Mouse (Mus musculus) cerebellum, adult 9-10 months (tissue): Measurements from ENCODE around the gene Gnb1l.

Source experiments
- DNase-seq: peaks from one replicate; pipeline ENCODE4 v3.0.0; 2022

Gnb1l gene

DNA sequence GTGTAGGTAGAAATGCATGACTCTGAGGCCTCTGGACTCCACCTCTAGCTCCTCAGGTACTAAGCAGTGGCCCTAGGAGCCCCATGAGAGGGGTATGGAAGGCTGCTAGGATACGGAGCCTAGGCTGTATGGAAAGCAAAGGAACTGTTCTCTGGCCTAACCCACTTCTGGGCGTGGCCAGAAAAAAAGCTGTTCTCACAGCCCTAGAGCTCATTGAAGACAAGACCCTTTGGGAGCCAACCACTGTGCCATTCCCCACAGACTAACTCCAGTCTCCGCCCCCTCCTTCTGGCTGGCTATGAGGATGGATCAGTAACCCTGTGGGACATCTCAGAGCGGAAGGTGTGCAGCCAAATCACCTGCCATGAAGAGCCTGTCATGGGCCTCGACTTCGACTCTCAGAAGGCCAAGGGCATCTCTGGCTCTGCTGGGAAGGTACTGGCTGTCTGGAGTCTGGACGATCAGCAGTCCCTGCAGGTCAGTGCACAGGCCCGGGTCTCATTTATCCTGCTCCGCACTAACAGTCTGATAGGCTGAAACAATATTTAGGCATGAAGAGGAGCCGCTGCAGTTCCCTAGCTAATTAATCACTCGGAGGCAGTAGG lies 53.7 kb downstream of the Gnb1l start:
- DNase-seq, result no peak

DNA sequence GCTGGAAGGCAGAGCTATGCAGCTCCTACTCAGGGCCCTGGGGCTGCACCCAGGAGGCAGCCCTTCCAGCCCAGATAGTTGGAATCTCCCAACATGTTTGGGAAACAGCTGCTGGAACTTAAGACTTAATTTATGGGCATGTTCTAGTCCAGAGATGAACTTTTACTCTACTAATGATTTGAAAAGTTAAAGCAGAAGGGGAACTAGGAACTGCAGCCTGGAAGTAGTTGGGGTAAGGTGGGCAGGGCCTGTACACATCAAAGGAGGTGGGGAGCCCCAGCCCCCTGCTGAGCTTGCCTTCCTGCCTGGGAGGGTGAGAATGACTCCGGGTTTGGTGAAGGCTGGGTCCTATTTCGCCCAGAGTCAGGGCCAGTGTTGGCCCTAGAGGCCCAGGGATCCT lies 56.2 kb downstream of the Gnb1l start:
- DNase-seq, result no peak

DNA sequence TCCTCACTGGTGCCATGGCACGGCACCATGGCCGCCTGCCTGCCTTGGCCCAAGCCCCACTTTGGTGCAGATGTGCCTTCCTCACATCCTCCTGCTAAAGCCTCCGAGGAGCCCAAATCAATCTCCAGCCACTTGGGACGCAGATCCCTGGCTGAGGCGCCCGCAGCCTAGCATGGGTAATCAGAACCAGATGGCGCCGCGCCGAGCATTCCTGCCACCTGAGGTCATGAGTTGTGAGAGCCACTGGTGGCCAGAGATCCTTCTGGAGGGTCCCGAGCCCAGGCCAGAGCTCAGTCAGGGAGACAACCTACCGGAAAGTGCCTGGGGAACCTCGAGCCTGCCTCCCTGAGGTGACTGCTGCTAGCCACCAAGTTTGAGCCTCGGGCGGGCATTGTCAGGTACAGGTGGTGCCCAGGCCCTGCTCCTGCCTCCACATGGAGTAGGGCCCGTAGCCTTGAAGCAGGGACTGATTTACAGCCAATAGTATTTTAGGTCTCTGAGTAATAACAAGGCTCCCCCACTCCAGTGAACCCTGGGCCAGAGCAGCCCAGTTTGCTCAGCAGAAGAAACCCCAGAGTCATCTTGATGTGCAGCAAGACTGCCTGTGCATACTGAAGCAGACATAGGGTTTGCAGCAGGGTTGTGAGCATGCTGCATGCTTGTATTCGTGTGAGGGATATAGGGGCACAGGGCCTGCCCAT lies 56.9 kb downstream of the Gnb1l start:
- no peak for DNase-seq

DNA sequence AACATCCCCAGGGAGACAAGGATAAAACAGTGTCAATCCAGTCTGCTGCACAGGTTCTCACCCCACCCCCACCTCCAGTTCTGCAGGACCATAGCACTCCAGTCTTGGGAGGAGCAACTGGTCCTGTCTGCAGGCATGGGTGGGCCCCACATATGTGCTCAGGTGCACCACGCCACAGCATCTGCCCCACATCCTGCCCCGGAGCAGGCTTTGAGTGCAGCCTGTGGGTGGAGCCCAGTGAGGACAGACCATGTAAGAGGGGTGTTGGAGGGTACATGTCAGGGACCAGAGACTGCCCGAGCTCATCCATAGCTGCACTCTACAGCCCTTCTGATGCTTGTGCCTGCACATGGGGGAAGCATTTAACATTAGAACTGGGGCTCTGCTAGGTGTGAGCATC lies 57.9 kb downstream of the Gnb1l start:
- DNase-seq, result no peak

DNA sequence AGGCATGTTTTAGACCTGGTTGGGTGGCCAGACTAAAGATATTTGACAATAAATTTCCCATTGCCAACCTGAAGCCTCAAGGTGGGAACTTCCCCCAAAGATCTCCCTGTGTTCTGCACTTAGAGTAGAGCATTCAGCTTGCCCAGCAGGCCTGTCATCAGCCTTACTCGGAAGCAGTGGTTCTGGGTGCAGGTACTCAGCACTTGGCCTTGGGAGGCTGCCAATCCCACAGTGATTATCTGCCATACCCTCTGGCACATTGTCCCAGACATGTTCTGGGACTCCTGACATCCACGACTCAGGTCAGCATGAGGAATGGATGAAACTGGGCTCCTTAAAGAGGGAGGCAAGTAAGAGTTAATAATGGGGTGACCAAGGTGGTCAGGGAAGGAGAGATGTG lies 66.0 kb downstream of the Gnb1l start:
- DNase-seq, result no peak

DNA sequence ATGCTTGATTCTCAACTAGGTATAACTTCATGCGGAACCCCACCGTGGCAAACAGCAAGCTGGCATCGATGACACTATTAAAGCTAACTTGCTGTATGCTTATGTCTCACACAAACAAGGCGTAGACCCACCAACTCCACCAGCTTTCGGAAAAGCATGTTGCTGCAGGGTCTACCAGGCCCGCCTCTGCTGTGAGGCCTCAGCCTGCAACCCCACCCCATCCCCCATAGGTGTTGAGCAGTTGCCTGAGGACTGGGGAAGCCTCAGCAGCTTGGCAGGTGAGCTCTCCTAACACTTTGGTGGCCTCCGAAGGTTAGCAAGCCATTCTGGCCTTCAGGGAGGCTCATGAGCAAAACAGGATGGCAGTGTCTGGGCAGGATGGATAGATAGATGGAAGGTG lies 70.1 kb downstream of the Gnb1l start:
- DNase-seq, result no peak

DNA sequence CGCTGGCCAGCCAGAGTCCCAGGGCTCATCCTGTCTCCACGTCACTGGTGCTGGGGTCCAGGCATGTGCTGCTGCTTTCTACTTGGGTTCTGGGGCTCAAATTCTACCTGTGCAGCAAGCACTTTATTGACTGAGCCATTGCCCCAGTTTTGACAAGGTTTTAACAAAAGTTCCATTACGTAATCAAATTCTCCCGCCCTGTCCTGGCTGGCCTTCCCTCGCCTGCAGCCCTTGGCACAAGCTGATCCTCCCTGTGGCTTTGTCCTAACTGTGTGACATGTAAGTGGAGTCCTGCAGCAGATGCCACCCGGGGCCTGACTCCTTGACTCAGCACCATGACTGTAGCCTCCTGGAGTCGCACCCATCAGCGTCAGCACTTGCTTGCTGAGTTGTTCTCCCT lies 75.7 kb downstream of the Gnb1l start:
- DNase-seq, result peak; percentile 22

DNA sequence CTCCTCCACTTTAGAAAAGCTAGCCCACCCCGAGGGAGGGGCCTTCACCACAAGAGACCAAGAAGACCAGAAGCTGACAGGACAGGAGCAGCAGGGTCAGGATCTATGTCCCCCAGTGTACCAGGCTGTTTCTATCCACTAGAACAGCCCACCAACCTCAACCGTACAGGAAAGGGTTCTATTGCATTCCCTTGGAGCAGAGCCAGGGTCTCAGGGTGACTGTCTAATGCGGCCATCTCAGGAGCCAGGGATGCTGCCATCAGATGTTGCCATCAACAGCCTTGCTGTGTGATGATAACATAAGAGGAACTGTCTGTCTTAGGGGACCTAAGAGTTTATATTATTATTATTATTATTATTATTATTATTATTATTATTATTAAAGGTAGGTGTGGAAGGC lies 78.6 kb downstream of the Gnb1l start:
- DNase-seq, result no peak

DNA sequence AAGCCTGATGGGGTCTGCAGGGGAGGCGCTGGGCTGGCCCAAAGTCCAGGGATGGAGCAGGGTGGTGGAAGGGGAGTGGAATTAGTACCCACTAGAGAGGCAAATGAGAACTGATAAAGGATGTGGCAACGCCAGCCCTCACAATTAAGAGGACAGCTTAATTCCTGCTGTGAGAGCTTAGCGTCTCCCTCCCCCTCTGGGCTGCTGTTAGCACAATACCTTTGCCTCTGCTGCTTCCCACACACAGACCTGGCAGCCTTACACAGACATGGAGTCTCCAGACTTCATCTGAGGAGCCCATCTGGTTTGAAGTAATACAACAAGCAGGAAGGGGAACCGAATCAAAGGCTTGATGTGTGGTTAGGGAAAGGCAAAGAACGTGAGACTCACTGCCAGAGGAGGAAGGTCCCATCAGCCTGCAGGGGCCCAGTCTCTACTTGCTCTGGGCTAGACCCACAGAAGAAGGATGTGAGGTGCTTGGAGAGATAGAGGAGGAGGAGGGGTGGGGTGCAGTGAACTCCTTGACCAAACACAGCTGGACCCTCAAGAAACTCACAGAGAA lies 79.2 kb downstream of the Gnb1l start:
- DNase-seq, result no peak

DNA sequence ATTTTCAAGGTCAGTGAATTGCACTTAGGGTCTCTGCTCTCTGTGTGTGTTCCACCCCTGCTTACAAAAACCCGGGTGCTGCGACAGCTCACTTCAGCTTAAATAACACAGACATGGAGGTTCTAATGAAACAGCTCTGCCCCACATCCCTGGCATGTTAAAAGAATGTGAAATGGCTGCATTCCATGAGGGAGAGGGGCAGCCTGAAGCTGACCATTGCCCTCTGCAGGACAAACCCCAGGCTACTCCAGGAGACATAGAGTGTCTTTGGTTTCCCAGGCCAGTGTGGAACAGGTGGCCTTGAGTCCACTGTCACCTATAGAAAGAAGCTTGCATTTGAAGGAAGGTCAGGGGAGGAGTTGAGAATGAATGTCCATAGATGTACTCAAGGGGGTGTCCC lies 81.9 kb downstream of the Gnb1l start:
- DNase-seq, result no peak

DNA sequence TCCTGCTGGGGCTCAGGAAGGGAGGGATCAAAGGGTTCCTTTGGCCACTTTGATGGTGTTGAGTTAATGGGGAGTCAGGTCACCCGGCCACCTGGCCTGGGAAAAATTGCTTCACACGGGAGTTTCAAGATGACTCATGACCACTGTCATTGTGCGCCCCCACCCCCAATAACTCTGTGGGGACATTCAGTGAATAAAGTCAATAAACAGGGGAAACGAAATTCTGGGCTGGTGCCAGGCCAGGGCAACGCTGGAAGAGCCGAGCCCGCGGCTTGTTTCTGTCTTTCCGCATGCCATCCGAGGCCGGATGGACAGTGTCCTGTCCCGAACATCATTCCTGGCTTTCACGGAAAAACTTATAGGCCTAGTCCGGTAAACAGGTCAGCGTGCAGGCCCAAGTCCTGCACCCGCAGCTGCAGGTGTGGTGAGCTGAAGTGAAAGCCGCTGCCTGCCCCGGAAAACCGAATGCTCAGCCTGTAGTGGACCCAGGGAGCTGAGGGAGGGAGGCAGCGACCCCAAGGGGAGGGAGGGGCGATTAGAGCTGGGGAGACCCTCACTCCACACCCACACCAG lies 82.6 kb downstream of the Gnb1l start:
- DNase-seq, result no peak

DNA sequence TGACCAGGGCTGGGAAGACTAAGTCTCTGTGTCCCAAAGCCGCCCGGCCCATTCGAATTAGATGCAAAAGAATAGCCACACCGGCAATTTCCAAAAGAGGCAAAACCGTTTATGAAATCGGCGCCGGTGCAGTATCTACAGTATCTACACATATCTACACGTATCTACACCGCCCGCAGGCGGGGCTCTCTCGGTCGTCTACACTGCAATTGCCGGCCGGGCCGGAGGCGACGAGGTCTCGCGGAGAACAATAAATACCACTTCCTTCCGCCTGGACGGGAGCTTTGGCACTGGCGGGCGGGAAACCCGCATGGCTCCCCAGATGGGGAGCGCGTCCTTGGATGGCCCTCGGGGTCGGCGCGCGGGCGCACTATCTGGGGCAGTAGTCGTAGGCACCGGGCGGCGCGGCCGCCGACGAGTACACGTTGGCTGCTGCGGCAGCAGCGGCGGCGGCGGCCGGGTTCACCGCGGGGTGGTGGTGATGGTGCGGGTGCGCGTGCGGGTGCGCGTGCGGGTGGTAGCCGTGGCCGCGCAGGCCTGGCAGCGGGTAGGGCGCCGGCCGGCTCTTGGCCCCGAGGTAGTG lies 83.2 kb downstream of the Gnb1l start:
- no peak for DNase-seq

DNA sequence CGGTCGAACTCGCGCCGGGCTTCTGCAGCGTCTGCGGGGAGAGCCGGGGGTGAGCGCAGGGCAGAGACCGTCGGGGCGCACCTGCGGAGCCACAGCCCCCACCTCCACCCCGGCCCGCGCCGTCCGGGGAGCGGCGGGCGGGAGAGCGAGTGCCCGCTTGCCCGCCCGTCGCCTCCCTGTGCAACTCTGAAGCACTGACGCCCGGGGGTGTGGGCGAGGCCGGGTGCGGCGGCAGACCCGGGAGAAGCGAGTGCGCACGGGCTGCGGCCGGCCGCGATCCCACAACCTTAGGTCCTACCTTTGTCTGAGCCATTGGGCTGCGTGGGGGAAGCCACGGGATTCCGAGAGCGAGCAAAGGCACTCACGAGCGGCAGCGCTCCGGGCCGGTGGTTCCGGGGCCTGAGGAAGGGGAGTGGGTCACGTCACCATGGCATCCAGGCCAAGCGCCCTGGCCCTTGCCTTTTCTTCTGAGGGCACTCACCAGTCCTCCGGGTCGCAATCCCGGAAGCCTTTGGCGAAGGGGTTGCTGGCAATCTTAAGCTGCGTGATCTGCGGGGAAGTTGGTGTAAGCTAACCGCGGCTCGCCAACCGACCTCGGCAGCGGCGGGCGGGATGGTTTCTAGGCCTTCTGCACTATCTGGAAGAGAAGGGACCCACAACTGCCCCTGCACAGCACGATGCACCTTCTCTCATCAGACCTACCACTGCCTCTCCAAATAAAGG lies 84.1 kb downstream of the Gnb1l start:
- no peak for DNase-seq

DNA sequence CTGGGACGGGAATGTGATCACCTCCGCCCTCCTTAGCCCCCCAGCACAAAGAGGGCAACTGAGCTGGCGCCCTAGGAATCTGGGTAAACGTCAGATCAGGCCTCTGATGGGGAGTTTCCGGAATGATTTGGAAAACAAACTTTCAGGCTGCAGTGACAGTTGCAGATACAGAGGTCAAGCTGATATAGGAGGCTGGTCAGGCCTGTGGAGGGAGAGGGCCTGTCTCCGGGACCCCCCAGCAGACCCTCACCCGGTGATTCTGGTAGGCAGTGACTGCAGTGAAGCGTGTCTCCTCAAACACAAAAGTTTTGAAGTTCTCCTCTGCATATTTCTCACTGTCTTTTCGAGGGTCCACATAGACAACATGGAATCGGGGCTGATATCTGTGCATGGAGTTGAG lies 84.7 kb downstream of the Gnb1l start:
- no peak for DNase-seq

DNA sequence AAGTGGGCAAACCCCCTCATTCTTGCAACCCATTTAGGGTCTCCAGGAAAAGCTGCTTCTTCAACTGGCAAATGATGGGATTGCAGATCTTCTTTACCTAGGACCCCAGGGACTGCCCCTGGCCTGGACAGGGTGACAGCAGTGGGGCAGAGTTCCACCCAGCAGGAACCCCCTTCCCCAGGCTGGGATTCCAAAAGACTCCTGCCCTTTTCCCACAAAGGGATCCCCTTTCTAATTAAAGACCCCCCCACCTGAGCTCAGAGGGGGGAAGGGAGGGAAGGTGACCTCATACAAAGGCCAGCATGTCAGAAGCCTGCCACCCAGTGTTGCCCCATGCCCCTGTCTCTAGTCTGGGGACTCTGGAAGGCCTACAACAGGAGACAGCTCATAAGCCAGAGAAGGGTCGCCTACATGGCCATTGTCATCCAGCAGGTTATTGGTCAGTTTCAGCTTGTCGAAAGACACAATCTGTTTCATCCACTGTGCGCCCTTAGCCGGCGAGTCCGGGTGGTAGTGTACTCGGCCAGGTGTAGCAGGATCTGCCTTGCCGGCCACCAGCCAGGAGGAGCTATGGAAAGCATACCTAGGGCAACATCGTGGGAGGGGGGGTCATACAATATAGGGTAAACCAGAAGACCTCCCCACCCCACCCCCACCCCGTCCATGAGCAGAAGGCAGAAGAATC lies 85.3 kb downstream of the Gnb1l start:
- no peak for DNase-seq

DNA sequence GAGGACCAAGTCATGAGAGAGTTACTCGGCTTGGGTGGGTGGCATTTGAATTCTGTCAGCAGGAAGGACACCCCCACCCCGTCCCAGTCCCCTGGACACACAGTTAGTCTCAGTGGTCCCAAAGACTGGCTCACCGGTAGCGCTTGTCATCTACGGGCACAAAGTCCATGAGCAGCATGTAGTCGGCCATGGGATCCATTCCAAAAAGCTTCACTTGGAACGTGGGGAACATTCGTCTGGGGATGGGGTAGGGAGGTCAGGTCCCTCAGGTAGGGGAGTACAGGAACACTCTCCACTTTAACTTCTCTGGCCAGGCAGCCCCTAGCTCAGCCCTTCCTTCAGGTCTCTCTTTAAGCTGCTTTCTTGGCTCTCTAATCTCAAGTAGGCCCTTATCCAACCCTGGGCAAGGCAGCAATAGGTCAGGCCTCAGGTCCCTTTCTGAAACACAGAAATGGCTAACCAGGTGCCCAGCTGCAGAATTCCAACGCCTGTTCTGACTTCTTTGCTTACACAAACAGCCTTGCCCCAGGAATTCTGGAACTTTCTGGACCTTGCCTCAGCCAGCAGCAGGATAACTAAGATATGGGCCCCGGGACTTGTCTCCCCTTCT lies 86.5 kb downstream of the Gnb1l start:
- no peak for DNase-seq

DNA sequence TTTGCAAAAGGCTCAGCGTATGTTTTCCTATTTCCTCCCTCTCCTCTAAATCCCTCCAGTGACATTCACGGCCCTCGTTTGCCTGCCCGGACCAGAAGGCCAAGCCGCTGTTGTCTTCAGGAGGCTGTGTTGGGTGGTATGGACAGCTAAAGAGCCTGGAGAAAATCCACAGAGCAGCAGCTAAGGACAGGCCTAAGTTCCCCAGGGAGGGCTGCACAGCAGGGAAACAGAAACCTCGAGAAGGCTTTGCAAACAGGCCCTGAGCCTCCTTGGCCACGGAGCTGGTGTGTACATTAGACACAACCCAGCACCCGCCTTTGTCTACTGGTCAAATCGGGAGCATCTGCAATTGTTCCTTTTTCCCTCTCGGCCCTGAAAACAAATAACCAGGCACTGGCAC lies 87.2 kb downstream of the Gnb1l start:
- no peak for DNase-seq

DNA sequence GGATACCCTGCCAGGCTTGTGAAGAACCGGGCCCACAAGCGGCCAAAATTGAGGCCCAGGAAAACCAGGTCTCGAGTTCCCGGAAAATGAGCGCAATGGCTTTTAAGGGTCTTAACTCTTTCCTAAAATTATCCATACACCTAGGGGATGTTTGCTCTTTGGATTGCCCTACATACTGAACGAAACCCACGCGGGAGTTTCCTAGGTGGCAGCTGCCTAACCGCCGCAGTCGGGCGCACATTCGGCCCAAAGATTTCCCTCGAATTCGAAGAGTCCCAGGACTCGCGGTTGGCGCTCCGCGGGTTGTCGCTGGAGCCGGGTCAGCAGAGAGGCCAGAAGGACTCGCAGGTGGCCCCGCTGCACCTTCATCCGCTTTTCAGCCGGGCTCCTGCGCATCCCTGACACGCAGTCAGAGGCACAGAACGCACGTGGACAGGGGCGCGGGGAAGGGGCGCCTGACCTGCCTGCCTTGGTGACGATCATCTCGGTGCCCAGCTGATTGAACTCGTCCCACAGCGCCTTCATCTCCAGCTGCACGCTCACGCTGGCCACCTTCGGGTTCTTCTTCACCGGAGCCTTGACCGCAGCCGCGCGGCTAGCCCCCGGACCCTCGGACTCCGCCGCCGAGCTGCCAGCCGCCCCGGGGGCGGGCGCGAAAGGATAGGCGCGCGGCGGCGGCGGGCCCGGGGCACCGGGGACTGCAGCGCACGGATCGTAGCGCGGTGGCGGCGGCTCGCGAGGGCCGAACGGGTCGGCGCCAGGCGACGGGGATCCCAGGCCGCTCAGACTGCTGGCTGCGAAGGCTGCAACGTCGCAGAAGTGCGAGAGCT lies 87.8 kb downstream of the Gnb1l start:
- no peak for DNase-seq

DNA sequence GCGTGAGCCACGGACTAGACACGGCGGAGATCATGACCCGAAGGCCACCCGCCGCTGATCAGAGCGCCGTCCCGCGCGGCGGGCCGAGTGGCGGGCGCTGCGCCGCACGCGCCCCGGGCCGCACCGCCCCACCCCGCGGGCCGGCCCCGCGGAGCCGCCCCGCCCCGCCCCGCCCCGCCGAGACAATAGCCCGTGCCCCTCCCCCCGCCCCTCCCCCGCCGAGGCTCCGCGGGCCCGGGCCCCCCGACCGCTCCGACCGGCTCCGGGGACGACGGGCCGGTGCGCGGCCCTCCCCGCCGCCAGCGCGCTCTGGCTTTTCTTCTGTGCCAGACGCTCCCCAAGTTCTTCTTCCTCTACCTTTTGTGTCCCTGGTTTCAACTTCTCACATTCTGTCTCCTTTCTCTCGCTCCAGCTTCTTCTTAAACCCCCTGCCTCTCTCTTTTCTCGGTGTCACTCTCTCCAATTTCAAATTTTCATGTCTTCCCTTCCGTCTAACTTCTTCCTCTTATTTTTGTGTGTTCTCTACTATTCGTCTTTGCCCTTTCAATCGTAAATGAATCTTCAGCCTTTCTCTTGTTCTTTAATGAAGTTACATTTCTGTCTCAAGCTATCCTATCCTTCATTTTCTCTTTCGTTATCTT lies 88.5 kb downstream of the Gnb1l start:
- DNase-seq, result no peak

DNA sequence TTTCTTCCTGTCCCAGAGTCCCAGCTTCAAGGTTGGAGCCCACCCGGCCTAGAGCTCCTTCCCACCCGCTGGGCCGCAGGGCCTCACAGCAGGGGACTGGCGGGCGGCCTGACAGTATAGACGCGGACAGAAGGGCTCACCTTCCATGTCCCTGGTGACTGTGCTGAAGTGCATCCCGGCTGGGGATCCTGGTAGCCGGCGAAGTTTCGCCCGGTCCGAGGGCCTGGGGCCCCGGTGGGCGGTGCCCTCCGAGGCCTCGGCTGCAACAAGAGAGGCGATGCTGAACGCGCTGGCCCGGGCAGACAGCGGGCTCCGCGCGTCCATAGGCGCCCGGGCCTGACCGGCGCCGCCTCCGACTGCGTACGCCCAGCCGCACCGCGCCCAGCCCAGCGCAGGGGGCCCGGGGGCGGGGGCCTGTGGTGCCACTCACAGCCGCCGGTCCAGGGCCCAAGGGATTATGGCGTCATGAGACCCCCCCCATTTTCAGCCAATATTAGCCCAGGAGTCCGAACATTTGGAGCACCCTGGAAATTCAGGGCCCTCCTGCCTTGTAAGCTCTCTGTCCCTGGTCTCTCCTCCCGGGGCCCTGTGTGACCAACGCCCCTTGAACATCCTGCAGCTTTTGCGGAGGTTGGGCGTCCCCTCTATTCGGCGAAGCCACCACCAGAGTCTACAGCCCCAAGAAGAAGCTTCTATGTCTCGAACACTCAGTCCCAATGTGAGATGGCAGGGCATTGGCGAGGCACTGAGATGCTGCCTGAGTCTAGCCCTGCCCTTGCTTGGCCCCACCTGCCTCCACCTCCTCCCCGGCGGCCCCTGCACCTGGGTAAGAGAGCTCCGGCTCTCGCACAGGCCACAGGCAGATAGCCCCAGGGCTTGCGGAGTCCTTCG lies 89.6 kb downstream of the Gnb1l start:
- DNase-seq, result no peak
